In the genomic region with DNA sequence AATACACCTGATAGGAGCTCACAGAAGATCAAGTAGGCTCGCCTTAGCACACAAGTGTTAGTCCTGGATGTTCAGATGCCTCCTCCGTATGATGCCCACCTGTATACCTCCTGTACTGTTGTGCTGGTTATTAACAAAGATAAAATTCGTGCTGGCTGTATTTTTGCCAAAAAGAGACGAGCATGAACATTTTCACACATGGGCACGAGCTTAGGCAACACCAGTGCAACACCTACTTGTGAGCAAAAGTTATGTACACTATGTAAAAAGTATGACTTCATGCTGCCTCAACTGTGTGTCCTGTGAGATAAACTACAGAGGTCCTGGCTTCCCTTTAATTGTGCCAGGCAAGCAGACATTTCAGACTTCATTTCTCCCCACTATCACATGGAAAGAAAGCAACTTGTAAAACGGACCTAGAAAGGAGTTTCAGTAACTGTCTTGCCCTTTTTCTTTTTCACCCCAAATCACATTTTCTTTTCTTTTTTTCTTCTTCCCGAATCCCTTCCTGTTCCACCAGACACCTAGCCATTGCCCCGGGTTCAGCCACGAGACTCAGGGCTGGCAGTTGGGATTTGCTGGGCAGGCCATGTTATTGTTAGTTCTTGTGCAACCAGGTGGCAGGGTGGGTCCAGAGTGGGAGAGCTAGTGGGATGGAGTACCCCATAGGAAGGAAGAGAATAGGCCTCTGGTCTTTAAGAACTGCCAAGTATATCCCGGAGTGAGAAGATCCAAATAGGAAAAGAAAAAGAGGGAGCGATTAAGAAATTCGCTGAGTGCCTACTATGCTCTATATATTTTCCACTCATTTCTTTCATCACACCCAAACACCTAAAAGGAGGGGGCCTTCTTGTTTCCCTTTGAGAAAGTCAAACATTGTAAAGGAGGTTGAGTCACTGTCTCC, we compare ENCODE assay signal across 9 mouse cellular contexts. TPM values are rescaled to one million over a fixed set of nuclear protein-coding genes. Genes with fewer than 3 reads are reported as not detected.
DNase-seq lines count a peak whose midpoint lies in the region; ATAC-seq lines count a peak whose summit lies in the region.
"Had no signal": no experiment of that assay in that cellular context is flagged by ENCODE, and none has a peak within 500 bp of the region (broad histone marks: within the 10 kb centered on the region; RNA-seq: fewer than 3 reads in every experiment).

No protein-coding gene starts in this region.

- no peak overlapping the region for H3K27ac ChIP-seq in kidney, embryonic 16.5 days (ENCODE audit: low read length)
- no peak overlapping the region for H3K27ac ChIP-seq in embryonic facial prominence, embryonic 13.5 days
- no peak overlapping the region for H3K27ac ChIP-seq in hindbrain, embryonic 15.5 days (replicated peaks)
- H3K27ac ChIP-seq in midbrain, embryonic 15.5 days = peak overlapping the region; percentile 87

- no peak overlapping the region for H3K9ac ChIP-seq in kidney, embryonic 16.5 days (replicated peaks; ENCODE audit: low read length)
- no peak overlapping the region; the same call in 1 of the 2 replicates for H3K9ac ChIP-seq in embryonic facial prominence, embryonic 13.5 days
- H3K9ac ChIP-seq in hindbrain, embryonic 15.5 days = no peak overlapping the region
- no peak overlapping the region; the same call in 1 of the 2 replicates for H3K9ac ChIP-seq in midbrain, embryonic 15.5 days

- no peaks in the 10 kb centered on the region for H3K36me3 ChIP-seq in kidney, embryonic 16.5 days (ENCODE audit: insufficient read depth, low read length)
- no peaks in the 10 kb centered on the region for H3K36me3 ChIP-seq in embryonic facial prominence, embryonic 13.5 days
- H3K36me3 ChIP-seq in hindbrain, embryonic 15.5 days = no peaks in the 10 kb centered on the region
- no peaks in the 10 kb centered on the region for H3K36me3 ChIP-seq in midbrain, embryonic 15.5 days (replicated peaks)

- H3K9me3 ChIP-seq in kidney, embryonic 16.5 days (ENCODE audit: low read length) = no peaks in the 10 kb centered on the region
- no peaks in the 10 kb centered on the region for H3K9me3 ChIP-seq in embryonic facial prominence, embryonic 13.5 days
- H3K9me3 ChIP-seq in hindbrain, embryonic 15.5 days = no peaks in the 10 kb centered on the region
- H3K9me3 ChIP-seq in midbrain, embryonic 15.5 days = no peaks in the 10 kb centered on the region

- ATAC-seq in kidney, embryonic 16.5 days (ENCODE audit: low FRiP score, low TSS enrichment) = no peak
- ATAC-seq in embryonic facial prominence, embryonic 13.5 days (ENCODE audit: insufficient number of reproducible peaks, insufficient read depth, low FRiP score, low TSS enrichment, low read depth) = no peak
- no peak for ATAC-seq in hindbrain, embryonic 15.5 days (ENCODE audit: low FRiP score, low read depth)
- no peak for ATAC-seq in midbrain, embryonic 15.5 days (replicated peaks)

- no peak overlapping the region for H3K4me2 ChIP-seq in kidney, embryonic 16.5 days (replicated peaks; ENCODE audit: low read depth, low read length)
- peak overlapping the region; percentile 79 for H3K4me2 ChIP-seq in embryonic facial prominence, embryonic 13.5 days
- peak overlapping the region; percentile 75 for H3K4me2 ChIP-seq in hindbrain, embryonic 15.5 days
- H3K4me2 ChIP-seq in midbrain, embryonic 15.5 days = peak overlapping the region; percentile 70

- 4% methylated on average over 12 of the region's 12 CpGs for WGBS in kidney, embryonic 16.5 days
- 6% methylated on average over 12 of the region's 12 CpGs for WGBS in embryonic facial prominence, embryonic 13.5 days
- WGBS in hindbrain, embryonic 15.5 days = 7% methylated on average over 12 of the region's 12 CpGs
- WGBS in midbrain, embryonic 15.5 days = 9% methylated on average over 12 of the region's 12 CpGs

- DNase-seq in kidney, adult 11 months = no peak
- no peak for DNase-seq in adrenal gland, adult 8-10 months
- DNase-seq in thymus, postnatal 10 days (ENCODE audit: low spot score in 2 of 2) = no peak
- no peak for DNase-seq in gastrocnemius, postnatal 25 days
- DNase-seq: left cerebral cortex, postnatal 4 days had no signal

- peak overlapping the region; percentile 41; the same call in 1 of the 2 replicates for H3K4me3 ChIP-seq in kidney, embryonic 16.5 days (ENCODE audit: low read length)
- H3K4me3 ChIP-seq in embryonic facial prominence, embryonic 13.5 days = peak overlapping the region; percentile 47
- H3K4me3 ChIP-seq in hindbrain, embryonic 15.5 days = peak overlapping the region; percentile 39; the same call in 1 of the 2 replicates
- H3K4me3 ChIP-seq in midbrain, embryonic 15.5 days = peak overlapping the region; percentile 56

- peaks cover 24% of the 10 kb centered on the region for H3K4me1 ChIP-seq in kidney, embryonic 16.5 days (ENCODE audit: insufficient read depth, low read length)
- peaks cover 39% of the 10 kb centered on the region for H3K4me1 ChIP-seq in embryonic facial prominence, embryonic 13.5 days
- H3K4me1 ChIP-seq in hindbrain, embryonic 15.5 days (replicated peaks) = peaks cover 29% of the 10 kb centered on the region
- H3K4me1 ChIP-seq in midbrain, embryonic 15.5 days = peaks cover 52% of the 10 kb centered on the region

- H3K27me3 ChIP-seq in kidney, embryonic 16.5 days (ENCODE audit: insufficient read depth, low read length) = peaks cover 99% of the 10 kb centered on the region
- peaks cover 100% of the 10 kb centered on the region for H3K27me3 ChIP-seq in embryonic facial prominence, embryonic 13.5 days
- H3K27me3 ChIP-seq in hindbrain, embryonic 15.5 days = peaks cover 94% of the 10 kb centered on the region
- peaks cover 62% of the 10 kb centered on the region for H3K27me3 ChIP-seq in midbrain, embryonic 15.5 days (replicated peaks)

RNA-seq across cellular contexts. Expression of a gene that starts 10.6 kb away (rescaled TPM):
- polyA plus RNA-seq in kidney, embryonic 16.5 days (2015; fragmentation: Nextera tagmentation; extraction: Ambion mirVana) = 0.16 TPM in 1 of 2 replicates, not detected in the other
- polyA plus RNA-seq in embryonic facial prominence, embryonic 13.5 days (2015; fragmentation: Nextera tagmentation; extraction: Ambion mirVana) = 10.0 and 17.8 TPM in 2 replicates
- polyA plus RNA-seq in hindbrain, embryonic 15.5 days (2015; fragmentation: Nextera tagmentation; extraction: Ambion mirVana) = 12.3 and 63.3 TPM in 2 replicates
- 47.3 and 58.4 TPM in 2 replicates for polyA plus RNA-seq in midbrain, embryonic 15.5 days (2015; fragmentation: Nextera tagmentation; extraction: Ambion mirVana)
- total RNA-seq in adrenal gland, adult 8-10 months (2022) = not detected
- under 1 TPM; 0.13 to 0.38 TPM for total RNA-seq in gastrocnemius, postnatal 25 days (2021)
